Mouse (Mus musculus) right cerebral cortex, postnatal 36 days (tissue): ENCODE measurements around the gene Slc25a33.

Source experiments
- DNase-seq, 2 experiments: peaks; one replicate each; pipeline ENCODE4 v3.0.0; 2022; ENCODE audit warnings: low spot score in 2 of 2, mixed read lengths in 1 of 2

The Slc25a33 gene

DNA sequence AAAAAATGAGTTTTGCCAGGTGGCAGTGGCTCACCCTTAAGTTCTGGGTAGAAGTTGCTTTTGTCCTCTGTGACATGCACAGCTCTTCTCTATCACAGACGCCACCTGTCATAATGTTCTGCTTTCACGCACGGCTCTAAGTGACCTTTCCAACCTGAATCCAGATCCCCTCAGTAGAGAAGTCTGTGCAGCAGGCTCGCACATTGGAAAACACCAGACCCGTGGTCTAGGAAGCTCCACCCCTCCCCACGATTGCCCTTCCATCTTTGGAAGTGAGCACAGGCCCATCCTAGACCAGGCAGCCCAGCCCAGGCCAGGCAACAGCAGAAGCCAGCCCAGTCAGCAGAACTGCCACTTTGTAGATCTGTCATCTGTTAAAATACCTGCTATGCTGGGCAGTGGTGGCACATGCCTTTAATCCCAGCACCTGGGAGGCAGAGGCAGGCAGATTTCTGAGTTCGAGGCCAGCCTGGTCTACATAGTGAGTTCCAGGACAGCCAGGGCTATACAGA lies 20.9 kb upstream of the Slc25a33 start:
- no peak for DNase-seq

DNA sequence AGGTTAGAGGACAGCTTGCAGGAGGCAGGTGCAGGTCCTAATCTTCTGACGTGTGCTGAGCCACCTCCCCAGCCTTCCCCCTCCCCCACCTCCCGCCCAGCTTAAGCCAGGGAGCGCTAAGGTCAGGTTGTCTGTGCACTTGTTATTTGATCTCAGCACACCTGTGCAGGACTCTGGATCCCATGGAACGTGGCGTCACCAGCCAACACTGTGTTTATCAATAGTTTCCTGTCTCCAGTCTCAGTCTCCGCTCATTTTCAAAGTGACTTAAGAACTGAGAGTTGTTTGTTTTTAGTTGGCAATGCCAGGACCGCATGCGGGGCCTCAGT lies 19.9 kb upstream of the Slc25a33 start:
- no peak for DNase-seq

DNA sequence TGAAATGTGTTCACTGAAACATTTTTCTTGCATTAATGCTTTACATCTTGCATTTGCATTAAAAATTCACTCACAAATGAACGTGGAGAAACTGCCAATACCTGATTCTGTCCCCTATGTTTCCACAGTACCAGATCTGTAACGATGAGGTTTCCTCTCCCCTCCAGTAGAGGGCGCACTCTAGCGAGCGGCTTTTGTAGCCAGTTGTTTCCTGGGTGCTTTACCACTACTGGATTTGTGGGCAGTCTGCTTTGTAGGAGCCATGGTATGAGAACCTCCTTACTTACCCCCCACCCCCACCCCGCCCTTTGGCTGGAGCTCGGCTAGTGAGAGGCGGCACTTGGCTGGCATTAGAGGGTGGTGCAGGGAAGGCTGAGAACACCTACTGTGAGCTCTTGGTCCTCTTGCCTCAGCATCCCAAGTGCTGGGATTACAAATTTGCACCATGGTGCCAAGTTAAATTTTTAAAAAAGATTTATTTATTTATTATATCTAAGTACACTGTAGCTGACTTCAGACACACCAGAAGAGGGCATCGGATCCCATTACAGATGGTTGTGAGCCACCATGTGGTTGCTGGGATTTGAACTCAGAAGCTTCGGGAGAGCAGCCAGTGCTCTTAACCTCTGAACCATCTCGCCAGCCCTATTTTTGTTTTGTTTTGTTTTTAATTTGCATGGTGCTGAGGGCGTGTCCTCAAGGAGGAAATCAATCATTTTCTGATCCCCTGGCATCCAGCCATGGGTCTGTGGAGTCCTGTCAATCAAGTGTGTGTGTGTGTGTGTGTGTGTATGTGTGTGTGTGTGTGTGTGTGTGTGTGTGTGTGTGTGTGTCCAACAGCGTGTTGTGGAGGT lies 19.3 kb upstream of the Slc25a33 start:
- DNase-seq = no peak

DNA sequence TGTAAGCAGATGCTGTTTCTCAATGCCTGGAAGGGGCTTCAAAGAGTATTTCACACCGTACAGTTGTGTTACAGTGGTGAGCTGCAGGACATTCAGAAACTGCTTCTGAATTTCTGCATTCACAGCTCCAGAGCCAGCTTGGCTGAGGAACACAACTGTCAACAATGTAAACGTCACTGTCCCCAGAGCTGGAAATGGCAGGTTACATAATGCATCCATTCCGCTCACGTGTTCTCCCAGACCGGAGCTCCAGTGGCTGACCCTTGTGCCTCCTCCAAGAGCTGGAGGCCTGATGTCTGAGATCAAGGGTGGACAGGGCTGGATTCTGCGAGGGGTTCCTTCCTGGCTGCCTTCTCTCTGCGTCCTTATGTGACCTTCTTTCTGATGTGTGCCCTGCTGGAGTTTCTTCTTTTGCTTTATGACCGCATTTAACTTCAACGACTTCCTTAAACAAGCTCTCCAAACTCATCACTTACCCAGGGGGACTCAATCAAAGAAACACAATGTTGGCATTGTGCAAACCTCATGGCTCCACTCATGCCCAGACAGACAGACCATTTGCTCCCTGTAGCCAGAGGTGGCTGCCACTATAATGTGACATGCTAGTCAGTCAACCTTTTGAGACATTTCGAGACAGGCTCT lies 18.2 kb upstream of the Slc25a33 start:
- DNase-seq = no peak

DNA sequence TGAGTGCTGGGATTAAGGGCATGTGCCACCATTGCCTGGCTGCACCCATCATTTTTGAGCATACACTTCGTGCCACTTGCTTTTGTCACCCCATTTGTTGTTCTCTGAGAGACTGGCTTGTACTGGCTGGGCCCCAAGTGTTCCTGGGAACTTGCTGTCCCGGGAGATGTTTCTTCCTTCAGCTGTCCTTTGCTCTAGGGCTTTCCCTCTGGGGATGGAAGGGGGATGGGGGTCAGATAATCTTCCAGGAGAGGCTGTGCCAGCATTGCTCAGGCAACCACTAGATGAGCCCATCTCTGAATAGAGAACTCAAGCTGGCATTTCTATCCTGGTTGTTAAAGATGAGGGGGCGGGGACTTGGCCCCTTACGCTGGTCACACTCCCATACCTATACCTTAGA lies 17.4 kb upstream of the Slc25a33 start:
- DNase-seq = no peak

DNA sequence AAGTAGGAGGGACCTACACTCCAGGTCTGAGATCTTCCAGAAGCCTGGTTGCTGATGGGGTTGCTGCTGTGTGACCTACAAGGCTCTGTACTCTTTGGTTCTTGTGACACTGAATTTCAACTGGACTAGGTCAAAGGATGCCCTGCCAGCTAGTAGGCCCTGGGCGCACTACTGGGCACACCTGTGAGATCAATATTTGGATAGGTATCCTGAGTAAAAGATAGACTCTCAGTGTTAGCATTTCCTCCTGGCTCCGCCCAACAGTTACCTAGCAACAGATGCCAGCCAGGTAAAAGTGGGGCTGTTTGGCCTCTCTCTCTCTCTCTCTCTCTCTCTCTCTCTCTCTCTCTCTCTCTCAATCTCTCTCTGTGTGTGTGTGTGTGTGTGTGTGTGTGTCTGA lies 16.9 kb upstream of the Slc25a33 start:
- DNase-seq = no peak

DNA sequence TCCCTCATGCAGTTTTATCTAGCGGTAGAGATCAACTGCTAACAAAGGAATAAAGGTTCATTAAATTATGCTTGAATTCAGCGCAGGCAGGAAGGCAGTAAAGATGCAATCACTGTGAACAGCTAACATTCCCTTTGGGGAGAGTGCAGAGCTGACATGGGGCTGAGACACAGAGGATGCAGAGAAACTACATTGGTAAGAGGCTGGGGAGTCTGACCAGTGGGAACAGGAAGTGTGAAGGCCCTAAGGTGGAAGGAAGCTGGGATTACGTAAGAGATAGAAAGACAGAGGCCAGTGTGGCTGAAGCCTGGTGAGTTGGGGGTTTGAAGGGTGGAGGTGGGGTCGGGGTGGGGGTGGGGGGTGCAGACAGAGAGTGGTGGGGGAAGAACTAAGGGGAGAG lies 16.5 kb upstream of the Slc25a33 start:
- no peak for DNase-seq

DNA sequence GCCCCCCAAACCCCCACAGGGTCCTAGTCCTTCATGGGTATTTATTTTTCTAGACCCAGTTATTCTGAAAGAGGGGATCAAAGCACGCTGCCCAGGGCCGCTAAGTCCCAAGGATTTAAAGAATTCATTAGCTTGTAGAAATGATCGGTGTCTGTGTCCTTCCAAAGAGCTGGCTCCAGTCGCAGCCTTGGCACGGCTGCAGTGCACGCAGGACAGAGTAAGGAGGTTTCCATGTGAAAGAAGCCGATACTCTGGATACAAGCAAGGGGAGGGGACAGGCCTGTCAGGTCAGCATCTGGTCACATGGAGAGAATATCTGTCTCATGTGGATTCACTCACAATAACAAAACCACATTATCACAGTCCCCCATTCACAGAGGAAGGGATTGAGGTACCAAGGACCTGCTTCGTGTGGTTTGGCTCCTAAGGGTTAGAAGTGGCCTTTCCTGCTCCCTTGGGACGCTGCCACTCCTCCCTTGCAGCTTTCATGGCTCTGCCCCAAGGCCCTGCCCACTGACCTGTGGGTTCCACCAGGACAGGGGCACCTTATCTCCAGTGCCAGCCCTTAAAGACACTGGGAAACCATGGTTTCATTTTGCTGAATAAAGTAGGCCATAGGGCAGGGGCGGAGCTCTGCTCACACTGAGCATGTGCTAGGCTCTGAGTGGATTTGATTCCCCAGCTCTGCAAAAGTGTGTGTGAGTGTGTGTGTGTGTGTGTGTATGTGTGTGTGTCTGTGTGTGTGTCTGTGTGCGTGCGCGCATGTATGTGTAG lies 15.5 kb upstream of the Slc25a33 start:
- DNase-seq = no peak

DNA sequence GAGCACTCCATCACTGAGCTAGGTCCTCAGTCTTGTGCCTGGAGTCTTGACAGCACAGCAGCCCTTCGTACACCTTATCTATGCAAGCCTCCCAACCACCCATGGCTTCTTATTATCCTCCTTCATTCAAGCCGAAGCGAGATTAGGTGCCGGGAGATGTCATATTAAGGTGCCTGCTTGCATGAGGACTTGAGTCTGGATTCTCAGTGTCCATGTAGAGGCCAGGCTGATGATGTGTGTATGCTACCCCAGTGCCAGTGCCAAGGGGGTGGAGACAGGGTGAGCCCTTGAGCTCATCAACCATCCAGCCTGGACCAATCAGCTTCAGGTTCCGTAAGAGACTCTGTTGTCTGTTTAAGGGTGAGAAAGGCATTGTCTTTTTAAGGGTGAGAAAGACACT lies 10.8 kb upstream of the Slc25a33 start:
- no peak for DNase-seq

DNA sequence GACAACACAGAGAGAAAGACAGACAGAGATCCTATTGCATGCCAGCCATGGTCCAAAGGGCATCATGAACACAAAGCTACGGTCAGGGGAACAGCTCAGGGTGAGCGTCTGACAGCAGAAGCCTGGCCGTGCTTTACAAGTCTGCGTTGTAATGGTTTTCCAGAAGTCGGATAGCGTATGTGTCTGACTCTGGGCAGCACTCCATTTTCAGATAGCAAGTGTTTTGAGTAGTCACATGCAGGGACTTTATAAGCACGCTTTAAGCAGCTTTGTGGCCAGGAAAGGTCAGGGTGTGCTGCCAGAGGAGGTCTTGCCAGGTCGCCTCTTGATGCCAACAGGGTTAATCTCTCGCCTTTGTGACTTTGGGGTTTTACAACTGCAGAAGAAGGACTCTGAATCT lies 10.3 kb upstream of the Slc25a33 start:
- DNase-seq = no peak

DNA sequence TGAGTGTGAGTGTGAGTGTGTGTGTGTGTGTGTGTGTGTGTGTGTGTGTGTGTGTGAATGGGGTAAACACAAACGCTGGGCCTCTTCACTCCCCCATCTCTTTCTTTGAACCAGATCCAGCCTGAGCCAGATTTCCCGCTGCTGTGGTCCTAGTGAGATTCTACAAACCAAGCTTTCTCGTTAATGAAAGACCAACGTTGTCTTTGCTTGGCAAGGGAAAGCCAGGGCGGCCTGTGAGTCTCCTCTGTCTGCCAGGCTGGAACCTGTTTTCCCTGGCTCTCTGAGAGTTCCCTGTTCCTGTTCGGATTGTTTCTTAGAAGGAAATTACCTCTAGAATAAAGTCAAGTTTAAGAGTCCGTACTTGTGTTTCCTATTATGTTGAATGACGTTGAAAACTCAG lies 8.9 kb upstream of the Slc25a33 start:
- DNase-seq = no peak

DNA sequence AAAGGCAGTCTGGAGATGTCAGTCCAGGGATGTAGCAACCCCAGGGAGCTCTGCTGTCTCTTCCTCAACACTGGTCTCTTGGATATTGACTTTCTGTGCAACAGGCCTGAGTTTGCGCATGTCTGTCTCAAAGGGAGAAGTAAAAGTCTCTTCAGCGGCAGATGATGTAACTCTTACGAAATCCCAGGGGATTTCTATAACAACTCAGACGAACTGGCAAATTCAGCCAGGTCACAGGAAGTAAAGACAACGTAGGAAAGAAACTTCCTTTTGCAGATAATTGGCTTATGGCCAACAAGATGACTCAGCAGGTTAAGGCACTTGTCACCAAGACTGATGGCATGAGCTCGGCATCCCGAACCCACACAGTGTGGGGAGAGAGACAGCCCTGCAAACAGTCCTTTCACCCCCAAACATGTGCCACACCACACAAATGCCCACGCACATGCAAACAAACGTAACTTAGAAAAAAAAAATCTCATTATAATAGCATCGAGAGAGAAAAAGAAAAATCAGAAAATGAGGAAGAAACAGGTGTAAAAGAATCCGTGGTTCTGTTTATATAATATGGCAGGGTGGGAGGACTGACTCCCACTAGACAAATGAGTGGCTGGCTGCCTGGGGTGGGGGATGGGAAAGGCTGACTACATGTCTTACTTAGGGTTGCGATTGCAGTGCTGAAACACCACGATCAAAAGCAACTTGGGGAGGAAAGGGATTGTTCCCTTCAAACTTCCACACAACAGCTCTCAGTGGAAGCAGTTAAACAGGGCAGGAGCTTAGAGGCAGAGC lies 6.7 kb upstream of the Slc25a33 start:
- no peak for DNase-seq

DNA sequence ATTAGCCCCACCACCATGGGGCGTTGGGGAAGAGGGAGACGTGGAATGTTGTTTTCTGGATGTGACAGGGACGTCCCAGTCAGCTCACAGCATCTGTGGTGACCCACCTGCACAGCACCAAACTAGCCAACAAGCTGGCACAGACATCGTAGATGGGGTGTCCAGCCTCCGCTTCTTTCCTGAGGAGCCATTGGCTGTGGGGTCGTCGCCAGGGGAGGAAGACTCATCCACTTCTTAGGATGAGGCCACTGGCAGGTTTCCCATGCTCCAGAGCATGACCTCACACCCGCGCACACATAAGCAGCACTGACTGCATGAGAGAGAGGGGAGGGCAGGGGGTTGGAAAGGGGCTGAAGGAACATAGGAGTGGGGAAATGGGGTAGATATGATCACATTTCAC lies 5.9 kb upstream of the Slc25a33 start:
- DNase-seq = no peak

DNA sequence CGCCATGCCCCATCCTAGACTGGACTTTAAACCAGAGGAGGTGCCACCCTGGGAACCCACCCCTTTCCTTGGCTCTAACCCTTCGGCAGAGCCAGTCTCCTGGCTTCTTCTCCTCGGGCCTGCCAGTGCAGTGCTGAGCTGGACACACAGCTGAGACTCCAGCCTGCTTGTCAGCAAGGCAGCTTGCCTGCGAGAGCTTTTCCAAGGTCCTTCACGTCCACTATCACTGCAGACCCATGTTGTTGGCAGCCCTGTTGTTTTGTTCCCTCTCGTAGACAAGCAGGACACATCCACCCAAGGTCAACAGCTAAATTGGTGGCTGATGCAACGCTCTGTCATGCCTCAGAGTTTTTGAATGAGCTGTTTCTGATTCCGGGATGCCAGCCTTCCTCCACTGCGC lies 3.0 kb upstream of the Slc25a33 start:
- no peak for DNase-seq

DNA sequence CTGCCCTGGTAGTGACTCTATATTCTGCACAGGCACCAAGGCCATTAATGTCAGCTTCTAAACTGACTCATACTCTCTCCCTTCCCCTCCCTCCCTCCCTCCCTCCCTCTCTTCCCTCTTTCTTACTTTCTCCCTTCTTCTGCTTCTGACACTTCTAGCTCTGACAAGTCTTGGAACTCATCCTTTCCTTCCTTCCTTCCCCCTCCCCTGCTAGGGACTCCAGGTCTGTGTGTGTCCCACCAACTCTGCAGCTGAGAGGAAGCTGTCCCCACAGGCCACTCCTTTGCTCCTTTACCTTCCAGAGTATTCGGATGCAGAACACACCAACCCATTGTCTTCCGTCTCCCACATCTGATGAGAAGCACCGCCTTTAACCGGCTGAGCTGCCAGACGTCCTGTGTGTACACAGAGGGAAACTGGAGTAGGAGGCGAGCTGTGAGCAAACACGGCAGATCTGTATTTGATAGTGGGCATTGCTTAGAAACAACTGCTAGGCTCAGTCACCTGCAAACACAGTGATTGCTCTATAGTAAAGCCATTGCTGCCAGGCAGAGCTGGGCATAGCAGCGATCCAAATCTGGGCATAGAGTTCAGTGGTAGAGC lies 1.8 kb upstream of the Slc25a33 start:
- DNase-seq = no peak

DNA sequence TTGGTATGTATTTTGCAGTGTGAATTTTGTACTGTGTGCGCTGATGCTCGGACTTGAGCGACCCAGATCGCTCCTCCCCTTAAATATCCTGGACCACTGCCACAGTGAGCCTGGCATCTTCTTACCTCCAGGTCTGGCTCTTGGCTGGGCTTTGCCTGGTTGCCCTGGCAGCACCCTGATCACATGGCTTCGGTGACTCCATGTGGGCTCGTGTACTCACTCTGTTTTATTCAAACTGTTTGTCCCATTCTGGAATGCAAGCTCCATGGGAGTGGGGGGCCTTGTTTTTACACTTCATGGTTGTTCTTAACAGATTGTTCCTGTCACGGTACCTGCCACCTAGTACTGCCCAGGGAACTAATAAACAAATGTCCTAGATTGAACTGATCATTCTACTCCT lies 1.3 kb upstream of the Slc25a33 start:
- DNase-seq = no peak

DNA sequence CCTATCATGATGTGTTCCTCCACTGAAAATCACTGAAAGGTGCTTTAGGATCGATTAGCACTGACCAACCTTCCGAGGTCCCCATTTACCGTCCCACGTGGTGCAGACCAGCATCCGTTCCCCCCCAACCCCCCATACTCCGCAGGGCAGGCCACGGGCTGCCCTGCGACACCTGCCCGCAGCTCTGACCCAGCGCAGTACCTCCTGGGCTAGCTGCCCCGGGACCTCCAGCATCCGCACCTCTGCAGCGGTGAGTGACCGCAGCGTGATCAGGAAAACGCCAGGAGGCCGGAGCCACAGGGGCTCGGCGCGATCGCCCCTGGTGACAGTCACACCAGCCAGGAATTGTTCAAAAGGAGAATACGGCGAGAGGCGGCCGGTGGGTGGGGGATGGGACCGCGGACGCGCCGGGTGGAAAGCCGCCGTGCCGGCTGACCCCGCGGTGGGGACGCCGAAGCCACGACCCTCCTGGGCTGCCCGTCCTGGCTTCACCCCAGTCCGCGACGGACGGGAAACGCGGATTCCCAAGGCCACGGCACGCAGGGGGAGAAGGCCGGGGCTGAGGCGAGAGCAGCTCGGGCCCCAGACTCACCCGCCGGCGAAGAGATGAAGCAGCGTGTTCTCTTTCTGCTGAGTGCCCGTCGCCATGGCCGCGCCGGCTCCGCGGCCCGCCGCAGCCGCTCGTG lies 526 bp downstream of the Slc25a33 start:
- no peak for DNase-seq

DNA sequence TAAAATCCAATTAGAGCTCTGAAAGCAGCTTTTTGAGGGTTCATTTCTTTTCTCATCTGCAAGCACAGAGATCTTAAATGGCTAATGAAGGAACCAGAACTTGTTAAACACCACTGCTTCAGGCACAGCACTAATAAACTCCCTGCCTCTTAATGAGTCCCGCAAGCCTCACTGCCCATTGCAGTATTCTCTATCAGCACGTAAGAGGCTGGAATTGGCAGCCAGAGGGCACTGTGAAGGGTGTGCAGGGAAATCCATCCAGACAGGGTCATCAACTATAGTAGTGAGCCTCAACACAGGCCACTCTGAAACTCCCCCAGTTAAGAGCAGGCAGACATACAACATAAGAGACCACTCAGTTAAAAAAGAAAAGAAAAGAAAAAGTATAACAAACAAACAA lies 1.7 kb downstream of the Slc25a33 start:
- DNase-seq = no peak

DNA sequence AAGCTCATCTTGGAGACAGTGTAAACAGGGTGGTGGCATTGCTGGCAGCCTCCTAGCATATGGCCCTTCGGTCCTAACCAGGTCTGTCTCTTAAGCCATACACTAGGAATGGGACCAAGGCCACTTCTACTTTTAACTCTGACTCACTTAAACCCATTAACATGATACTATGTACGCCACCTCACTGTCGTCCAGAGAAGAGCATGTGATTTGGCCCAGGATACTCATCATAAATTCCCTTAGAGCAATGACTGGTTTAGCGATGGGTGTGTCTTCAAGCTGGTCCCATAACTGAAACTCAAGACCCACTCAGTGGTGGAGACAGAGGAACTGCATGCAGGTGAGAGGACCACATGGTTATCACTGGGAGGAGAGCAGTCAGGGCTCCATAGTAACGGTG lies 8.9 kb downstream of the Slc25a33 start:
- DNase-seq = no peak

DNA sequence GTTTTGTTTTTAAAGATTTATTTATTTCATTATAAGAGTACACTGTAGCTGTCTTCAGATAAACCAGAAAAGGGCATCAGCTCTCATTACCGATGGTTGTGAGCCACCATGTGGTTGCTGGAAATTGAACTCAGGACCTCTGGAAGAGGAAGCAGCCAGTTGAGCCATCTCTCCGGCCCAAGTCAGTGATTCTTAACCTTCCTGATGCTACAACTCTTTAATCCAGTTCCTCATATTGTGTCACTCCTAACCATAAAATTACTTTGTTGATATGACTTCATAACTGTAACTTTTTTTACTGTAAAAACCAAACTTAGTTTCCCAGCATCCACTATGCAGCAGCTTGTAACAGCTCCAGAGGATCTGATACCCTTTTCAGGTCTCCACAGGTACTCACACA lies 10.7 kb downstream of the Slc25a33 start:
- no peak for DNase-seq

DNA sequence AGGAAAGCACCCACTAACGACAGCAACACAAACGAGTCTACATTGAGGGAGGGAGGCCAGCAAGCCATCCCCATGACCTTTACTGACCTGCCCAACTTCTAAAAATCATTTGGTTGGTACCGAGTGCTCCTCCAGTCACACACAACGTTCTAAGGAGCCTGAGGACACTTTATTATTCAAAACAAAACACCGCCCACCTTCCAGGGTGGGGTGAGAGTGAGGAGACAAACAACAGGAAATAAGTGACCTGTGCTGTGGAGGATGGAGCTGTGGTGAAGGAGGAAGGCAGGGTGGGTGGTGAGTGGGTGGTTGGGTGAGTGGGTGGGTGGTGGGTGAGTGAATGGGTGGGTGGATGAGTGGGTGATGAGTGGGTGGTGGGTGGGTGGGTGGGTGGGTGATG lies 14.6 kb downstream of the Slc25a33 start:
- DNase-seq = no peak
